Mouse (Mus musculus) midbrain, embryonic 14.5 days (tissue): ENCODE results near the gene Gcnt3. TPM values are rescaled to one million over a fixed set of nuclear protein-coding genes. Genes with fewer than 3 reads are reported as not detected.

Experiments used
- ATAC-seq: fragments of 200-750 bp; cut with Nextera tagmentation; 2 replicates; pipeline ENCODE4 v1.8.0; 2017; ENCODE audit warnings: moderate number of reproducible peaks, moderate library complexity; ENCODE audit not compliant: low FRiP score, low TSS enrichment
- DNase-seq: peaks from one replicate; pipeline ENCODE4 v3.0.0-alpha.2; 2015
- H3K27ac ChIP-seq: fragments of 300-500 bp; sonication (generic); replicated peaks from 2 replicates; pipeline ENCODE4 v1.5.1; 2014; ENCODE audit warnings: mild to moderate bottlenecking, low read depth, low read length, moderate library complexity
- H3K27me3 ChIP-seq: fragments of 300-500 bp; sonication (generic); 2 replicates; pipeline ENCODE4 v1.6.1; 2014; ENCODE audit warnings: low read length, control low read depth, mixed read lengths; ENCODE audit not compliant: control insufficient read depth, insufficient read depth
- H3K36me3 ChIP-seq: fragments of 300-500 bp; sonication (generic); 2 replicates; pipeline ENCODE4 v1.6.1; 2014; ENCODE audit warnings: low read length, control low read depth; ENCODE audit not compliant: control insufficient read depth, insufficient read depth
- H3K4me1 ChIP-seq: fragments of 300-500 bp; sonication (generic); 2 replicates; pipeline ENCODE4 v1.6.1; 2014; ENCODE audit warnings: mild to moderate bottlenecking, antibody characterized with exemption, low read length, control low read depth; ENCODE audit not compliant: control insufficient read depth, insufficient read depth
- H3K4me2 ChIP-seq: fragments of 300-500 bp; sonication (generic); 2 replicates; pipeline ENCODE4 v1.6.1; 2014; ENCODE audit warnings: mild to moderate bottlenecking, low read length, moderate library complexity
- H3K4me3 ChIP-seq: fragments of 300-500 bp; sonication (generic); replicated peaks from 2 replicates; pipeline ENCODE4 v1.5.1; 2014; ENCODE audit warnings: low read depth, low read length
- H3K9ac ChIP-seq: fragments of 300-500 bp; sonication (generic); replicated peaks from 2 replicates; pipeline ENCODE4 v1.6.1; 2014; ENCODE audit warnings: mild to moderate bottlenecking, low read length, moderate library complexity
- H3K9me3 ChIP-seq: fragments of 300-500 bp; sonication (generic); 2 replicates; pipeline ENCODE4 v1.6.1; 2016; ENCODE audit warnings: low read length, control low read depth, mixed read lengths; ENCODE audit not compliant: control insufficient read depth
- WGBS: fragments of 180-500 bp; shearing (Covaris S2); extraction: QIAGEN DNeasy Blood & Tissue Kit; methylation state at CpG from one replicate; pipeline ENCODE4 v1.1.7; 2014; 5-methylcytosine and 5-hydroxymethylcytosine counted together
- polyA plus RNA-seq: library from polyadenylated mRNA; unstranded; fragments of >200 nt; fragmentation: Nextera tagmentation; extraction: Ambion mirVana; gene quantifications from 2 replicates; pipeline ENCODE4 v1.2.1, GENCODE M21; 2014

The Gcnt3 gene
- polyA plus RNA-seq, 1 experiment from 2014 or later: not detected

DNA sequence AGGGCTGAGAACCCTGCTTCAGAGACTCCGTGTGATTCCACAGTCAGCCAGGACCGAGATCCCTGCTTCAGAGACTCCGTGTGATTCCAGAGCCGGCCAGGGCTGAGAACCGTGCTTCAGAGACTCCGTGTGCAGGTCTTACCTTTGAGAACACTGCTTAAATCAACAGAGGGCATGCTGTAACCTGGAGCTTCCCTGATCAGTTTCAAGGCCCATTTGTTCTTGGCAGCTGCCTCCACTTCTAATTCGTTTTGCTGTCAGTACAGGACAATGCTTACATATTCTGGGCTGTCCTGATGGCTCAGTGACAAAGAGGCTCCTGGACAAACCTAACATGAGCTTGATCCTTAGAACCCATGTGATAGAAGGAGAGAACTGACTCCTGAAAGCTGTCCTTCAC is 39.3 kb upstream of the Gcnt3 start:
- no peak overlapping the region for H3K4me2 ChIP-seq
- DNase-seq: no peak
- H3K36me3 ChIP-seq: no peaks in the 10 kb centered on the region
- no peaks in the 10 kb centered on the region for H3K9me3 ChIP-seq
- no peak overlapping the region for H3K4me3 ChIP-seq
- no peaks in the 10 kb centered on the region for H3K4me1 ChIP-seq
- no peak for ATAC-seq
- WGBS: 62% methylated on average over 7 of the region's 7 CpGs
- no peak overlapping the region for H3K9ac ChIP-seq
- no peak overlapping the region for H3K27ac ChIP-seq
- no peaks in the 10 kb centered on the region for H3K27me3 ChIP-seq

DNA sequence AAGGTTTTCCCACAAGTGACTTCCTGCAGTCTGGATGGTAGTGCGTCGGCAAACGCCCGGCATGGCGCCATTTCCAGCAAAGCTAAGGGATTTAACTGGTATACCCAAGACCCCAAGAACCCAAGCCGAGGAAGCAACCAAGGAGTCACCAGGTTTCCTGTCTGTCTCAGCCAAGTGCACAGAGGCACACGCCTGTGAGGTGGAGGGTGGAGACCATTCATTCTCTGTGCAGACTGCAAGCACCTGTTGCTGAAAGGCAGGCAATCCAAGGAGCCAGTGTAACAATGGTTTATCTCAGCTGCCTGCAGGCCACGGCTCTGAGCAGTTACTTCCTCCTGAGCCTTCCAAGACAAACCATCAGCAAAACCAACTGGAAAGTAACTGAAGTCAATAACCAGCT is 34.5 kb upstream of the Gcnt3 start:
- DNase-seq: no peak
- H3K9me3 ChIP-seq: no peaks in the 10 kb centered on the region
- H3K9ac ChIP-seq: no peak overlapping the region
- no peak overlapping the region for H3K27ac ChIP-seq
- H3K36me3 ChIP-seq: no peaks in the 10 kb centered on the region
- no peak overlapping the region for H3K4me2 ChIP-seq
- no peaks in the 10 kb centered on the region for H3K4me1 ChIP-seq
- ATAC-seq: no peak
- H3K27me3 ChIP-seq: no peaks in the 10 kb centered on the region
- no peak overlapping the region for H3K4me3 ChIP-seq
- 89% methylated on average over 8 of the region's 8 CpGs for WGBS

DNA sequence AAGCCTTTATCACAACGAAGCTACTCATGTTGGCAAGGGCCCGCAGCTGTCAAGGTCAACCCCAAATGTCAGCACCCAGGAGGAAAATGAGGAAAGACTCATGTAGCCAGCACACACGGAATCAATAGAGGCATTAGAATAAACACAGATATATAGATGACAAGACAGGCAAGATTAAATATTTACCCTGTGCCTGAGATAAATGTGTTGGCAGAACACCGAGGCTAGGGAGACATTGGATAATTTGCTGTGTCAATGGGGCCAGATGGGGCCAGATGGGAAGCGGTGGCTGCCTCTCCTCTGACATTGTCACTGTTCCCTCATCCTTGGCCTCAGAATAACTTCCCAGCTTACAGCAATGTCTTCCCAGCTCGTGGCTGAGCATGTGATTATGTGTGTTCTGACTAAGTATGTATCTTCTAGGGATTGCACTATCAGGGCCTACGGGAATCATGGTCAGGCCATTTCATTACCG is 32.1 kb upstream of the Gcnt3 start:
- WGBS: 69% methylated on average over 8 of the region's 8 CpGs
- H3K4me2 ChIP-seq: no peak overlapping the region

DNA sequence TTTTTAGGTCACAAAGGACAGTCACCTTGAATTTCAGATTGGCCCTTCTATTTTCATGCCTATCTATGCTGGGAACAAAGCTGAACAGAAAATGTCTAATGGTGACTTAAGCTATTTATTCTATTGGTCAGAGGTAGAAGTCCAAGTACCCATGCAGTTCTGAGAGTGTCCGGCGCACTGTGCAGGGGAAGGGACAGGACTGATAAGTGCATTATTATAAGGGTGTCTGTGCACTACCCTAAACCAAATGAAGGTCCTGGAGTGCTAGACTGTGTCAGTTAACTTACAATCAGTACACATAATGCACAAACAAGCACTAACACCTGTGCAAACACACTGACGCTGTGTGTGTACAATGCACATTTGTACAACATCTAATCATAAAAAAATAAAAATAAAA is 29.6 kb upstream of the Gcnt3 start:
- Histone ChIP-seq H3K9me3 (no peaks in the 10 kb centered on the region), H3K27ac (no peak overlapping the region), H3K9ac (no peak overlapping the region), H3K36me3 (no peaks in the 10 kb centered on the region), H3K4me3 (no peak overlapping the region), H3K4me2 (no peak overlapping the region), H3K4me1 (no peaks in the 10 kb centered on the region), H3K27me3 (no peaks in the 10 kb centered on the region)
- 95% methylated on average over 3 of the region's 3 CpGs for WGBS
- ATAC-seq: no peak
- no peak for DNase-seq

More for the DNA sequence above, 32.1 kb upstream of the Gcnt3 start:
- no peak for ATAC-seq
- Histone ChIP-seq H3K9ac (no peak overlapping the region), H3K9me3 (no peaks in the 10 kb centered on the region), H3K4me3 (no peak overlapping the region), H3K27me3 (no peaks in the 10 kb centered on the region), H3K36me3 (no peaks in the 10 kb centered on the region), H3K4me1 (no peaks in the 10 kb centered on the region), H3K27ac (no peak overlapping the region)
- peak; percentile 8 for DNase-seq

DNA sequence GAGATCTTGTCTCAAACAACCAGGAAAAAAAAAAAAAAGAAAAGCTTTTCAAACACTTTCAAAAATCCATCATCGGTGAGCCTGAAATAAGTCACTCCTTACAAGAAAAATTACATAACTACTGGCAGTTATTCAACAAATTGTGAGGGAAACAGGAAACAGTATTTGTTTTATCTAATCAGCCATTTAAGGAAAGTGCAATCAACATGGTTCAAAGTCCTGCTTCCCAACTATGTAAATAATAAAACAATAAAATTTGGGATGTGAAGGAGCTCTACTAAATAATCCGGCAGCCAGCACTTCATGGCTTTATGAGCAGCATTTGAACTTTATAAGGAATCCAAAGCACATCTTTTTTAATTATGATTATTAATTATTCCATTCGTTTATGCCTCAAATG is 24.1 kb upstream of the Gcnt3 start:
- 91% methylated on average over 3 of the region's 3 CpGs for WGBS
- Histone ChIP-seq H3K4me3 (no peak overlapping the region), H3K36me3 (no peaks in the 10 kb centered on the region), H3K27ac (no peak overlapping the region), H3K4me2 (no peak overlapping the region), H3K9ac (no peak overlapping the region), H3K27me3 (no peaks in the 10 kb centered on the region), H3K9me3 (no peaks in the 10 kb centered on the region), H3K4me1 (no peaks in the 10 kb centered on the region)
- DNase-seq: no peak
- ATAC-seq: no peak

DNA sequence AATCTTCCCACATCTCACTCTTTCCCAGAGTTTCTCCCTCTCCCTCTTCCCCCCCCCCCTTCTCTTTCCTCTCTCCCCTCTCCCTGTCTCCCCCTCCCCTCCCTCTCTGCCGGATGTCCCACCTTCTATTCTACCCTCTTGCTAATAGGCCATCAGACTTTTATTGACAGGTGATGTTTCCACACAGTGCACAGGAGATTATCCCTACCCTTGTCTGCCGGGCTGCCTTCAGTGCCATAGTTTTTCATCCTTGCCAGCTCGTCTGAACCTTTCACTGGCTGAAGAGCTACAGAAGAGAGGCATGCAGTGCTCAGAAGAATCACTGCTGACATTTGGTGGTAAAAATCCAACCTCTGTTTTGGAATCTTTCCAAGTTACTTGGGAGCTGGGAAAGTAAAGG is 15.5 kb upstream of the Gcnt3 start:
- H3K9me3 ChIP-seq: no peaks in the 10 kb centered on the region
- ATAC-seq (no peak), DNase-seq (no peak)
- no peak overlapping the region for H3K9ac ChIP-seq
- no peaks in the 10 kb centered on the region for H3K27me3 ChIP-seq
- no peaks in the 10 kb centered on the region for H3K4me1 ChIP-seq
- no peak overlapping the region for H3K4me2 ChIP-seq
- WGBS: 27% methylated on average over 3 of the region's 3 CpGs
- no peaks in the 10 kb centered on the region for H3K36me3 ChIP-seq
- no peak overlapping the region for H3K4me3 ChIP-seq
- H3K27ac ChIP-seq: no peak overlapping the region

DNA sequence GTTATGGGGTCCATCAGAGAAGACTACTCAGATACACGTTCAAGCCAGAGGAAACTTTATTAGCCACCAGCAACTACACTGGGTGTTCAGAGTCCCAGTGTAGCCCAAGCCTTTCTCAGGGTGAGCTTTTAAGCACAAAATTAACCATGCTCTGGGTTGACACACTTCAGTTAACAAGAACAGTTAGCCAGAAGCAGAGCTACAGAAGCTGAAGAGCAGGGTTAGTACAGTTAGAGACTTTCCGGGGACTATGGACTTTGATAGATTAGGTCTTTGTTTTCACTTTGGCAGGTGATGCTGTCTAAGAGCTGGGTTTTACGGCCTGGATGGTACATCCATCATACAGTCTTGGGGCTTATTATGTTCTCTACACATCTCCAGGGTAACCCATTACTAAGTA is 14.8 kb upstream of the Gcnt3 start:
- Histone ChIP-seq H3K9ac (no peak overlapping the region), H3K4me3 (no peak overlapping the region), H3K9me3 (no peaks in the 10 kb centered on the region), H3K27me3 (no peaks in the 10 kb centered on the region), H3K36me3 (no peaks in the 10 kb centered on the region), H3K4me2 (no peak overlapping the region), H3K4me1 (no peaks in the 10 kb centered on the region), H3K27ac (no peak overlapping the region)
- ATAC-seq (no peak), DNase-seq (no peak)
- WGBS: 64% methylated on average over 3 of the region's 3 CpGs

DNA sequence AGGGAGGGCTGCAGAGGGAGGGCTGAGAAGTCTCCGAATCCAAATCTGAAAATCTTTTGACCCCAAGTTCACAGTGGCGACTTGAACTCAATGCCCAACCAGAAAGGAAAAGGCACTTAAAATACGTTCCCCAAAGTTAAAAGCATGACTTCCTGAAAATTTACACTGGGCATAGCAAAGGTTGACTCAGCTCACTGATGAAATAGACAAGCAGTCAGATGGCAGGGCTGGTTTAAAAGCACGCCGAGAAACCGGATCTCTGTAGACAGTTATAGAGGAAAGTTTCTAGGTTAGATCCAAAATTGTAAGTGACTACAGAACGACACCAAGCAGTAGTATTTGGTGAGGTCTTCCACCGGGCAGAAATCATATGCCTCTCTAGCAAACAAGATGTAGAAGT is 12.0 kb upstream of the Gcnt3 start:
- Histone ChIP-seq H3K27me3 (no peaks in the 10 kb centered on the region), H3K4me2 (no peak overlapping the region), H3K27ac (no peak overlapping the region), H3K9me3 (no peaks in the 10 kb centered on the region), H3K4me3 (no peak overlapping the region), H3K9ac (no peak overlapping the region), H3K36me3 (no peaks in the 10 kb centered on the region), H3K4me1 (no peaks in the 10 kb centered on the region)
- DNase-seq (no peak), ATAC-seq (no peak)
- 41% methylated on average over 8 of the region's 8 CpGs for WGBS

DNA sequence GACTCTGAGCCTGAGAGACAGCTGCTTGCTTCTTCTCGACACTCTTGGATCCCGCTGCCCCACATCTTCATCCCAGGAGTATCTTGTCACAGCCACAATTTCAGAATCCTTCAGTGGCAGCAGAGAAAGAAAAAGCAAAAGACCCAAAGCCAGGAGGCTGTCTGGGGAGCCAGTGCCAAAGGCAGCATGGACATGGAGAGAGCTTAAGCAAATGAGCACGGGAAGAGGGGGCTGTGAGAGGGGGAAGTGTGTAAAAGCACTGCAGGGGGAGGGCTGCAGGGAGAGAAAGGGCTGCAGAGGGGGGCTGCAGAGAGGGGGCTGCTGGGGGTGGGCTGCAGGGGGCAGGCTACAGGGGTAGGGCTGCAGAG is 11.5 kb upstream of the Gcnt3 start:
- DNase-seq (peak; percentile 54), ATAC-seq (peak; percentile 46; the same call in 1 of the 2 replicates)
- Histone ChIP-seq H3K9ac (no peak overlapping the region), H3K9me3 (no peaks in the 10 kb centered on the region), H3K27me3 (no peaks in the 10 kb centered on the region), H3K4me3 (no peak overlapping the region), H3K4me1 (no peaks in the 10 kb centered on the region), H3K27ac (no peak overlapping the region), H3K36me3 (no peaks in the 10 kb centered on the region), H3K4me2 (no peak overlapping the region)
- 11% methylated on average over 3 of the region's 3 CpGs for WGBS
